Mouse (Mus musculus): ENCODE measurements around the gene Polg2. TPM values are rescaled to one million over a fixed set of nuclear protein-coding genes. Genes with fewer than 3 reads are reported as not detected.
"Not testable (repeated sequence)": the region's sequence is repeated elsewhere in the genome, so short reads cannot be mapped to it uniquely, and the experiment has no call there.

The Polg2 gene
- polyA plus RNA-seq, 1 experiment, result 4.4 TPM

- TF ChIP-seq CEBPB (IDR thresholded peaks at IDR 0.05; ENCODE audit: insufficient read depth, poor library complexity, severe bottlenecking) (no peak), TCF3 (IDR thresholded peaks at IDR 0.05; ENCODE audit: insufficient read length, low read depth) (no peak), REST (IDR thresholded peaks at IDR 0.05; ENCODE audit: insufficient read depth, insufficient read length) (no peak), MYOD1 (IDR thresholded peaks at IDR 0.05; ENCODE audit: control insufficient read depth in 1 of 3, insufficient read length in 2 of 3, low read depth in 2 of 3) (no peak), MYOG (IDR thresholded peaks at IDR 0.05; ENCODE audit: control insufficient read depth in 1 of 3, insufficient read depth in 1 of 3, insufficient read length in 2 of 3, low read depth in 2 of 3) (no peak), TCF12 (IDR thresholded peaks at IDR 0.05; ENCODE audit: insufficient read depth, poor library complexity, severe bottlenecking) (no peak), USF1 (IDR thresholded peaks at IDR 0.05; ENCODE audit: low read depth) (no peak)
- H3K27me3 ChIP-seq (ENCODE audit: control insufficient read depth, insufficient read depth, insufficient read length), result no peaks in the 10 kb centered on the region
- no peaks in the 10 kb centered on the region for H3K36me3 ChIP-seq (ENCODE audit: control insufficient read depth, insufficient read depth)
- no peak overlapping the region for H3K4me3 ChIP-seq
- H3ac ChIP-seq (ENCODE audit: control insufficient read depth, insufficient read length), result no peak overlapping the region
- no peak overlapping the region for H3K4me2 ChIP-seq (ENCODE audit: low read depth)
- no peaks in the 10 kb centered on the region for H3K79me2 ChIP-seq (ENCODE audit: control insufficient read depth, insufficient read depth)
Measured at GRCm38 (mm10) chr11:106753314-106753713, 26.0 kb downstream of the Polg2 start.

- H3K27me3 ChIP-seq (ENCODE audit: control insufficient read depth, insufficient read depth, insufficient read length), result no peaks in the 10 kb centered on the region
- H3K36me3 ChIP-seq (ENCODE audit: control insufficient read depth, insufficient read depth), result no peaks in the 10 kb centered on the region
- no peak for TF ChIP-seq POLR2A (IDR thresholded peaks at IDR 0.05; ENCODE audit: insufficient read length, low read depth)
- no peak for TF ChIP-seq MAX (IDR thresholded peaks at IDR 0.05; ENCODE audit: low read depth)
- TF ChIP-seq TCF3 (IDR thresholded peaks at IDR 0.05; ENCODE audit: insufficient read length, low read depth), result no peak
- TF ChIP-seq MYOG (IDR thresholded peaks at IDR 0.05; ENCODE audit: control insufficient read depth in 1 of 3, insufficient read depth in 1 of 3, insufficient read length in 2 of 3, low read depth in 2 of 3), result no peak
- TF ChIP-seq E2F4 (IDR thresholded peaks at IDR 0.05; ENCODE audit: insufficient read depth), result no peak
- H3K79me2 ChIP-seq (ENCODE audit: control insufficient read depth, insufficient read depth), result no peaks in the 10 kb centered on the region
- H3K4me2 ChIP-seq (ENCODE audit: low read depth), result peak overlapping the region; percentile 58
- H3K4me3 ChIP-seq, result peak overlapping the region; percentile 2
- no peak overlapping the region for H3ac ChIP-seq (ENCODE audit: control insufficient read depth, insufficient read length)
Measured at GRCm38 (mm10) chr11:106752103-106752502, 27.2 kb downstream of the Polg2 start.

GRCm38 (mm10) chr11:106751039-106752018, 28.0 kb downstream of the Polg2 start, which contains the start of gene Milr1:
Milr1 (plus strand) TSS chr11:106751226.
- Histone ChIP-seq H3K27me3 (ENCODE audit: control insufficient read depth, insufficient read depth, insufficient read length) (no peaks in the 10 kb centered on the region), H3K4me3 (peak within 1 kb of the TSS; percentile 2), H3K36me3 (ENCODE audit: control insufficient read depth, insufficient read depth) (no peaks in the 10 kb centered on the region), H3ac (ENCODE audit: control insufficient read depth, insufficient read length) (no peak within 1 kb of the TSS), H3K4me2 (ENCODE audit: low read depth) (peak within 1 kb of the TSS; percentile 58), H3K79me2 (ENCODE audit: control insufficient read depth, insufficient read depth) (no peaks in the 10 kb centered on the region)
- TF ChIP-seq MAX (IDR thresholded peaks at IDR 0.05; ENCODE audit: low read depth), result no peak
- TF ChIP-seq MYOD1 (IDR thresholded peaks at IDR 0.05; ENCODE audit: control insufficient read depth in 1 of 3, insufficient read length in 2 of 3, low read depth in 2 of 3), result peak; percentile 7 to 81 (median 76)
- peak; percentile 15 for TF ChIP-seq TCF12 (IDR thresholded peaks at IDR 0.05; ENCODE audit: insufficient read depth, poor library complexity, severe bottlenecking)

GRCm38 (mm10) chr11:106750121-106750751, 29.1 kb downstream of the Polg2 start, which contains the start of gene Pecam1:
Pecam1 (minus strand) TSS chr11:106750628.
- H3K36me3 ChIP-seq (ENCODE audit: control insufficient read depth, insufficient read depth), result no peaks in the 10 kb centered on the region
- H3K27me3 ChIP-seq (ENCODE audit: control insufficient read depth, insufficient read depth, insufficient read length), result no peaks in the 10 kb centered on the region
- H3K4me2 ChIP-seq (ENCODE audit: low read depth), result peak within 1 kb of the TSS; percentile 58
- H3ac ChIP-seq (ENCODE audit: control insufficient read depth, insufficient read length), result no peak within 1 kb of the TSS
- no peak for TF ChIP-seq REST (IDR thresholded peaks at IDR 0.05; ENCODE audit: insufficient read depth, insufficient read length)
- no peak for TF ChIP-seq POLR2A (IDR thresholded peaks at IDR 0.05; ENCODE audit: insufficient read length, low read depth)
- TF ChIP-seq TCF12 (IDR thresholded peaks at IDR 0.05; ENCODE audit: insufficient read depth, poor library complexity, severe bottlenecking), result no peak
- no peak for TF ChIP-seq TCF3 (IDR thresholded peaks at IDR 0.05; ENCODE audit: insufficient read length, low read depth)
- TF ChIP-seq MAX (IDR thresholded peaks at IDR 0.05; ENCODE audit: low read depth), result no peak
- TF ChIP-seq CEBPB (IDR thresholded peaks at IDR 0.05; ENCODE audit: insufficient read depth, poor library complexity, severe bottlenecking), result no peak
- no peaks in the 10 kb centered on the region for H3K79me2 ChIP-seq (ENCODE audit: control insufficient read depth, insufficient read depth)
- H3K4me3 ChIP-seq, result peak within 1 kb of the TSS; percentile 2

GRCm38 (mm10) chr11:106749557-106750120, 29.7 kb downstream of the Polg2 start:
- not testable (repeated sequence) for H3K79me2 ChIP-seq (ENCODE audit: control insufficient read depth, insufficient read depth); H3K36me3 ChIP-seq (ENCODE audit: control insufficient read depth, insufficient read depth); H3ac ChIP-seq (ENCODE audit: control insufficient read depth, insufficient read length); H3K4me2 ChIP-seq (ENCODE audit: low read depth); H3K27me3 ChIP-seq (ENCODE audit: control insufficient read depth, insufficient read depth, insufficient read length); H3K4me3 ChIP-seq
